Mouse (Mus musculus) right cerebral cortex, postnatal 36 days (tissue): Measurements from ENCODE around the gene Ly6g6c.

ENCODE experiments used
- DNase-seq, 2 experiments: peaks; one replicate each; pipeline ENCODE4 v3.0.0; 2022; ENCODE audit warnings: low spot score in 2 of 2, mixed read lengths in 1 of 2

Ly6g6c gene

GRCm38 (mm10) chr17:35055691-35056495 lies 9.3 kb upstream of the Ly6g6c start:
- no peak for DNase-seq

- no peak for DNase-seq
These were observed 8.1 kb upstream of the Ly6g6c start for GRCm38 (mm10) chr17:35057090-35057489.

- no peak for DNase-seq
These were observed 6.9 kb upstream of the Ly6g6c start for GRCm38 (mm10) chr17:35058316-35058715.

GRCm38 (mm10) chr17:35058911-35059892 lies 6.0 kb upstream of the Ly6g6c start, which contains the start of gene Ddah2:
Ddah2 (plus strand) TSS chr17:35059035.
- peak; percentile 45 to 49 for DNase-seq

- no peak for DNase-seq
These were observed 5.1 kb upstream of the Ly6g6c start for GRCm38 (mm10) chr17:35060071-35060470.

- no peak for DNase-seq
These were observed 4.4 kb upstream of the Ly6g6c start for GRCm38 (mm10) chr17:35060737-35061297.

GRCm38 (mm10) chr17:35061299-35061698 lies 3.9 kb upstream of the Ly6g6c start:
- no peak for DNase-seq

- DNase-seq = no peak
These were observed 1.7 kb upstream of the Ly6g6c start for GRCm38 (mm10) chr17:35063466-35063865.

GRCm38 (mm10) chr17:35064378-35064877 lies 760 bp upstream of the Ly6g6c start:
- DNase-seq = no peak

- no peak for DNase-seq
These were observed 896 bp downstream of the Ly6g6c start, which contains the start of gene Mpig6b for GRCm38 (mm10) chr17:35066084-35066483. Mpig6b (minus strand) TSS chr17:35066184.

GRCm38 (mm10) chr17:35068213-35068914 lies 3.2 kb downstream of the Ly6g6c start:
- no peak for DNase-seq

- no peak for DNase-seq
These were observed 5.5 kb downstream of the Ly6g6c start for GRCm38 (mm10) chr17:35070556-35071229.

GRCm38 (mm10) chr17:35071454-35071853 lies 6.3 kb downstream of the Ly6g6c start:
- DNase-seq = no peak

- DNase-seq = no peak
These were observed 8.9 kb downstream of the Ly6g6c start for GRCm38 (mm10) chr17:35074097-35074496.

- no peak for DNase-seq
These were observed 11.5 kb downstream of the Ly6g6c start, which contains the start of gene Ly6g6e for GRCm38 (mm10) chr17:35076507-35077176. Ly6g6e (plus strand) TSS chr17:35076902.

- DNase-seq = no peak
These were observed 12.1 kb downstream of the Ly6g6c start for GRCm38 (mm10) chr17:35077285-35077684.

GRCm38 (mm10) chr17:35077786-35078233 lies 12.6 kb downstream of the Ly6g6c start, which contains the start of gene Ly6g6d:
Ly6g6d (minus strand) TSS chr17:35078065.
- DNase-seq = no peak

- DNase-seq = no peak
These were observed 14.6 kb downstream of the Ly6g6c start for GRCm38 (mm10) chr17:35079778-35080177.

- no peak for DNase-seq
These were observed 15.1 kb downstream of the Ly6g6c start for GRCm38 (mm10) chr17:35080248-35080647.

- DNase-seq = no peak
These were observed 15.5 kb downstream of the Ly6g6c start for GRCm38 (mm10) chr17:35080710-35081109.
